Mouse (Mus musculus): ENCODE results near the gene Vezt. TPM values are rescaled to one million over a fixed set of nuclear protein-coding genes. Genes with fewer than 3 reads are reported as not detected.

The Vezt gene
- polyA plus RNA-seq (2017; shearing (Covaris generic)) = 10 to 100 TPM; 10.3 to 13.7 (median 10.3) TPM

GRCm38 (mm10) chr10:94035658-94036374 lies at the start of gene Vezt, which contains the start of gene Fgd6:
Gene Vezt, minus strand, starts transcription at chr10:94035817.
Gene Fgd6, plus strand, starts transcription at chr10:94036001.
- ATAC-seq = peak; percentile 86

GRCm38 (mm10) chr10:94082040-94082734 lies 46.6 kb upstream of the Vezt start:
- no peak for ATAC-seq

- no peak for ATAC-seq
These were observed 45.1 kb upstream of the Vezt start for GRCm38 (mm10) chr10:94080740-94081139.

- ATAC-seq = no peak
These were observed 41.6 kb upstream of the Vezt start for GRCm38 (mm10) chr10:94076966-94077825.

- ATAC-seq = peak; percentile 39
These were observed 37.4 kb upstream of the Vezt start for GRCm38 (mm10) chr10:94072916-94073465.

GRCm38 (mm10) chr10:94072261-94072915 lies 36.8 kb upstream of the Vezt start:
- ATAC-seq = peak; percentile 81

- no peak for ATAC-seq
These were observed 36.0 kb upstream of the Vezt start for GRCm38 (mm10) chr10:94071641-94072040.

- no peak for ATAC-seq
These were observed 33.1 kb upstream of the Vezt start for GRCm38 (mm10) chr10:94068701-94069100.

GRCm38 (mm10) chr10:94066896-94067295 lies 31.3 kb upstream of the Vezt start:
- no peak for ATAC-seq

- ATAC-seq = no peak
These were observed 26.7 kb upstream of the Vezt start for GRCm38 (mm10) chr10:94062357-94062756.

- no peak for ATAC-seq
These were observed 24.6 kb upstream of the Vezt start for GRCm38 (mm10) chr10:94060190-94060589.

GRCm38 (mm10) chr10:94059618-94060055 lies 24.0 kb upstream of the Vezt start:
- ATAC-seq = no peak

GRCm38 (mm10) chr10:94056487-94056886 lies 20.9 kb upstream of the Vezt start:
- no peak for ATAC-seq

GRCm38 (mm10) chr10:94050736-94051135 lies 15.1 kb upstream of the Vezt start:
- no peak for ATAC-seq

- no peak for ATAC-seq
These were observed 13.5 kb upstream of the Vezt start for GRCm38 (mm10) chr10:94049121-94049520.

GRCm38 (mm10) chr10:94047845-94048559 lies 12.4 kb upstream of the Vezt start:
- ATAC-seq = no peak

- no peak for ATAC-seq
These were observed 11.4 kb upstream of the Vezt start for GRCm38 (mm10) chr10:94047024-94047423.

- ATAC-seq = no peak
These were observed 9.7 kb upstream of the Vezt start for GRCm38 (mm10) chr10:94045301-94045700.

GRCm38 (mm10) chr10:94043908-94044307 lies 8.3 kb upstream of the Vezt start:
- no peak for ATAC-seq

GRCm38 (mm10) chr10:94038366-94039260 lies 3.0 kb upstream of the Vezt start:
- ATAC-seq = no peak
